Mouse (Mus musculus) B cell, adult 62 days (primary cell): ENCODE measurements around the gene 4933416C03Rik. TPM values are rescaled to one million over a fixed set of nuclear protein-coding genes. Genes with fewer than 3 reads are reported as not detected.

Experiments
- total RNA-seq: library from RNA; stranded (reverse); gene quantifications from 4 replicates; pipeline ENCODE4 v1.2.4, GENCODE M21; 2023

Gene 4933416C03Rik
- not detected in 4 replicates for total RNA-seq

GRCm38 (mm10) chr10:116113867-116114474 lies at the start of gene 4933416C03Rik:
Gene 4933416C03Rik (minus strand): TSS chr10:116113917.

Other genes starting within 250 kb of the 4933416C03Rik start
- gene Ptprr, start 95.7 kb downstream of the 4933416C03Rik start, total RNA-seq = not detected in 4 replicates
- not detected in 4 replicates for gene Ptprb, start 161.6 kb upstream of the 4933416C03Rik start, total RNA-seq